Mouse (Mus musculus) frontal cortex, postnatal 10 days (tissue): ENCODE results near the gene Duoxa1.

Experiments
- DNase-seq, 2 experiments: peaks; one replicate each; pipeline ENCODE4 v3.0.0; 2022; ENCODE audit warnings: low spot score in 2 of 2, mixed read lengths in 1 of 2

Gene Duoxa1

GRCm38 (mm10) chr2:122298096-122298499 is 15.4 kb downstream of the Duoxa1 start, which contains the start of gene Duox2:
TSS of gene Duox2 (minus strand) at chr2:122298449.
- DNase-seq = no peak

GRCm38 (mm10) chr2:122297271-122298095 is 16.0 kb downstream of the Duoxa1 start:
- DNase-seq = no peak

DNA sequence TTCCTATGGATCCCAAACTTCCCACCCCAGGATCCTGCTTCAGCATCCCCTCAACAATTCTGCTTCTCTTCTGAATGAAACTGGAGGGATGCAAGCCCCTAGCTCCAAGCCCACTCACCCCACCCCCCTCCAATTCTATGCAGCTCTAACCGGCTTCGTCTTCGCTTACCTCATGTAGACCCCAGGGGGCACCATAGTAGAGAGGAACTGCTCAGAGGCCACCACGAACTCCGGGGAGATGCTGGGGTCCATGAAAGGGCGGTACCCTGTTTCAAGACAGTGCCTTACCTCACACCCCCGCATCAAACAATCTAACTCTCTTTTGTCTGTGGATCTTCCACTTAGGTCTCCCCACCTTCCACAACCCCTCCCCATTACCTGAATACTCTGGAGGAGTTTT is 18.6 kb downstream of the Duoxa1 start:
- DNase-seq = no peak

DNA sequence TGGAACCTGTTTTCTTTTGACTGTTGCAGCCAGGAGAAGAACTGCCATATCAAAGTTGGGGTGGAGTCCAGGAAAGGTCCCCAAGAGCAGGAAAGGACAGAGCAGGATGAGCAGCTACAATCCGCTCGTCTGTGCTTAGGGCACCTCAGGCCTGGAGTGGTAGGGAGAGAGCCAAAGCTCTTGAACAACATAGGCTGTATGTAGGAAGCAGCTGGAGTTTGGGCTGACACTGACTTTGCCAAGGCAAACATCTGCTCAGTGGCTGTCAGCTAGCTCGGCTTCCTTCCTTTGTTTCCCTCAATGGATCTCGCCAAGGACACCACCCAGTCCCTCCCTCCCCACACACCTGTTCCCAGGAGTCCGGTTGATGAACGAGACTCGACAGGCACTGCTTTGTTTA is 27.4 kb downstream of the Duoxa1 start:
- no peak for DNase-seq

GRCm38 (mm10) chr2:122284091-122284490 is 29.4 kb downstream of the Duoxa1 start:
- DNase-seq = no peak

GRCm38 (mm10) chr2:122278769-122279168 is 34.8 kb downstream of the Duoxa1 start:
- no peak for DNase-seq

DNA sequence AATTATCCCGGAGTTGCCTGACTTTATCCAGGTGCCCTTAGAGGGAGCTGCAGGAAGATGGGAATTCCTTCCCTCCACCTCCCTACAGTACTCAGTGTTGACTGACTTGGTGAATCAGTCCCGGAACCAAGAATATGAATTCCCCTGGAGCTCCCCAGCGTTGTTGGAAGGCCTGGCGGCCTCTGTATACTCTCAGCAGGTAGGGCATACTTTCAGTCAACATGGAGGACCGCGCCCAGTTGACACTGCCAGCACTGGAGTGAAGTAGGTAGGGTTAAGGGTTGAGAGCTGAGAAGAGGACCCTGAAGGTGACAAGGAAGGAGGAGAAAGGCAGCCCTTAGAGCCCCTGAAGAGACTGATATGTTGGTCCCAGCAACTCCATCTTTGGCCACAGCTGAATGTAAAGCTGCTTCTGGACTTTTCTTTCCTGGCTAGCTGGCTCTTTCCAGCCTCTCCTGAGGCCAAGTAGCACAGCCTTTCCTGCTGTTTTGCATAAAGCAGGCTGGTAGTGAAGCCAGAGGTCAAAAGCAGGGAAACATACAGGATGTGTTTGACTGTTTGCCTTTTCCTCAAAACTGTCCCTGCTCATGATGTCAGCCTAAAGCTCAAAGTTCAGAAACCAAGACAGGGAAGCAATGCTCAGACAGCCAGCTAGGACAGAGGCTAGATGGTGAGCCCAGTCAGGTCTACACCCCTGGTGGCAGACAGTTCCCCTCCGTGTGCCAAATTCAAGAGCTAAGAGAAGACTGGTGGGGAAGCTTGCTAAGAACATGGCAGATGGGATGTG is 46.9 kb downstream of the Duoxa1 start:
- DNase-seq = no peak

DNA sequence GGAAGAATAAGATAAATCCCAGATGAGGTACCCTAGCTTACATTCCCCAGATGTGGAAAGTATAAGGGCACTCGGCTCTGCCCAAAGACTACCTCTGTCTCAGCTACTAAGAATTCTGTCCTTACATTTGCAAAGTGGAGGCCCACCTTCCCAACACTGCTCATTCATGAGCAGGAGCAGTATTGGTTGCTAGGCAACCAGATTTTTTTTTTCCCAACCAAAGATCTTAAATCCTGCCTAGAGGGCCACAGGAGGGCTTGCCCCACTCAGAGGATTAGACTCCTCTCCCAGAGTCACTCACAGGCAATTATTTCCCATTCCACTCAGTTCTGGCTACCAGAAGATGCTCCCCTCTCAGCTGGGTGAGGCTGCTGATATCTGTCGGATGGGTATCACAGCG is 48.8 kb downstream of the Duoxa1 start:
- no peak for DNase-seq

DNA sequence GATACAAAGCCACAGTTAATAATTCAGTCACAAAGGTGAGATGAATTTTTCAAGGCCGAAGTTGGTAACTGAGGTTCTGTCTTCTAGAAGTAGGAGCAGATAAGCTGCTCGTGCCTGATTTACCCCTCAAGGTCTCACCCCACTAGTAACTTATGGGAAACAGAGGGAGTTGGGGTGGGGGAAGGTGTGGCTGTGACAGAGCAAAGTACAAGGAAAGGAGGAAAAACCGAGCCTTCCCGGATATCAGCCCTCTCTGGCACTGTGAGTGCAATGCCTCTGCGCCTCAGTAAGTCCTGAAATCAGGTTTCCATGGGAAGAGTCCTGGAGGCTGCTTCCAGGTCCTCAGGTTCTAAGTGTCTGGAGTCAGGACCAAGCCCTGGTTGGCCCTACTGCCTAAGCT is 52.8 kb downstream of the Duoxa1 start:
- DNase-seq = no peak

- DNase-seq = no peak
Measured at GRCm38 (mm10) chr2:122255997-122256396, 57.5 kb downstream of the Duoxa1 start.
